Mouse (Mus musculus) kidney, adult 2 months (tissue): Measurements from ENCODE around the gene Plxna2.

Experiments
- CTCF ChIP-seq: fragments of 200-500 bp; conservative IDR thresholded peaks from 2 replicates; pipeline ENCODE4 v1.5.1; 2011; ENCODE audit warnings: low read depth, mild to moderate bottlenecking, control low read depth, low read length, moderate library complexity, mixed read lengths; ENCODE audit not compliant: insufficient read depth, insufficient read length
- POLR2A ChIP-seq: fragments of 200-500 bp; IDR thresholded peaks from one replicate; pipeline ENCODE4 v1.6.1; 2011; ENCODE audit warnings: low read depth, low read length, control low read depth

GRCm38 (mm10) chr1:194745177-194745934 is 127.3 kb downstream of the Plxna2 start:
- TF ChIP-seq CTCF, result no peak
- no peak for TF ChIP-seq POLR2A
